Mouse (Mus musculus) spleen, postnatal 4 days (tissue): ENCODE results near the gene Psmb8.
A peak's percentile ranks its signal among the peaks of the same experiment; 100 is the strongest.

Experiments
- DNase-seq, 2 experiments: peaks; one replicate each; pipeline ENCODE4 v3.0.0; 2022; ENCODE audit warnings: low spot score in 2 of 2

Psmb8 gene

GRCm38 (mm10) chr17:34196941-34197894 lies at the start of gene Psmb8:
Gene Psmb8, plus strand, starts transcription at chr17:34197721.
- DNase-seq: peak; percentile 78 to 89

DNA sequence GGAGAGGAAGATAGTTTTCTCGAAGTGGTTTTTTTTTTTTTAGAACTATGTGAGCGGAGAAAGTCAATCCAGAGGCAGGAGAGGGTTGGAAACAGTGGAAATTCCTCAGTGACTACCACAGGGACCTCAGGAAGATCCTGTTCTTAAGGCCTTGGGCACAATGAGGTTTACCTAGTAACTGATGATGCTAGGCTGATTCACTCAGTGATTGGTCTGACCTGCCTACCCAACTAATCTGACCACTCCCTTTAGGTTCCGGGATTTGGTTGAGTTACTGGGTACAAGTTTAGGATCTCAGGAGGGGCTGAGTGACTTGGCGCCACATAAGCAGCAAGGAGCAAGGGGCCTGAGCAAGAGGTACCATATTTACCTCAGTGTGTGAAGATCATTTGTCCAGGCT lies 44.6 kb upstream of the Psmb8 start, which contains the start of gene H2-DMb1:
Gene H2-DMb1 (plus strand): TSS at position 150 of the 400 bp plus-strand sequence.
- DNase-seq: no peak

DNA sequence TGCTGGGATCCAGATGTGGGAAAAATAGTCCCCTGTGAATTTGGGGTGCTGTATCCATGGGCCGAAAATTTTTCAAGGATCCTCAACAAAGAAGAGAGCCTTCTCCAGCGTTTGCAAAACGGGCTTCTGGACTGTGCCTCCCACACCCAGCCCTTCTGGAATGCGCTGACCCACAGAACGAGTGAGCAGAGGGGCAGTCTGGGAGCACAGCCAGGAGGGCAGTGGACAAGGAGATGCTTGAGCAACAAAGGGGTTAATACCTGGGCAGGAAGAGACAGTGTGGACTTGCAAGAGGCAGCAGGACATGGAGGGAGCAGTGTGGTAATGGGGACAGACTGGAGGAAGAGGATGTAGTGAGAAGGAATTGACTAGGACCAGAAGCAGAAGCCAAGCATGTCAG lies 42.0 kb upstream of the Psmb8 start:
- no peak for DNase-seq

DNA sequence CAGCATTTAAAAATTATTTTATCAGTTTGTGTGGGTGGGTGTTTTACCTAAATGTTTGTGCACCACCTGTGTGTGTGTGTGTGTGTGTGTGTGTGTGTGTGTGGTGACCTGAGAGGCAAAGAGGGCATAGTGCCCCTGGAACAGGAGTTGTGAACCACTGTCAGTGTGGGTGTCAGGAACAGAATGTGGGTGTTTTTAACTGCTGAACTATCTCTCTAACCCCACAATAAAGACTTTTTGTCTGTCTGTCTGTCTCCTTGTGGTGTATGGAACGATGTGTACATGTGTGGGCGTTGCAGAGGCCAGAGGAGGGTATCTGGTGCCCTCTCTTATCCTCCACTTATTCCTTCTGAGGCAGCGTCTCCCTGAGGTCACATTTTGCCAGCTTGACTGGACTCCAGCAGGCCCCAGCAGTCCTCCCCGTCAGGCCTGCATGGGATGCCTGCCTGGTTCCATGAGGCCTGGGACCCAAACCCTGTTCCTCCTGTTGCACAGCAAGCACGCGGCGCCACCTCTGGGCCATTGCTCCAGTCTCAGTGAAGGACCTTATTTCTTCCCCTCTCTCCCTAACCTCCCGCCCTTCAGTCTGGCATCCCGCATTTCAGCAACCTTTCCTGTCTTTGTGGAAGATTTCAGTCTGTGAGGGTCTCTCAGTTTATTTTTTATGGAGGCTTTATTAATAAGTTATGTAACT lies 33.2 kb upstream of the Psmb8 start:
- peak; percentile 51 to 74 for DNase-seq

DNA sequence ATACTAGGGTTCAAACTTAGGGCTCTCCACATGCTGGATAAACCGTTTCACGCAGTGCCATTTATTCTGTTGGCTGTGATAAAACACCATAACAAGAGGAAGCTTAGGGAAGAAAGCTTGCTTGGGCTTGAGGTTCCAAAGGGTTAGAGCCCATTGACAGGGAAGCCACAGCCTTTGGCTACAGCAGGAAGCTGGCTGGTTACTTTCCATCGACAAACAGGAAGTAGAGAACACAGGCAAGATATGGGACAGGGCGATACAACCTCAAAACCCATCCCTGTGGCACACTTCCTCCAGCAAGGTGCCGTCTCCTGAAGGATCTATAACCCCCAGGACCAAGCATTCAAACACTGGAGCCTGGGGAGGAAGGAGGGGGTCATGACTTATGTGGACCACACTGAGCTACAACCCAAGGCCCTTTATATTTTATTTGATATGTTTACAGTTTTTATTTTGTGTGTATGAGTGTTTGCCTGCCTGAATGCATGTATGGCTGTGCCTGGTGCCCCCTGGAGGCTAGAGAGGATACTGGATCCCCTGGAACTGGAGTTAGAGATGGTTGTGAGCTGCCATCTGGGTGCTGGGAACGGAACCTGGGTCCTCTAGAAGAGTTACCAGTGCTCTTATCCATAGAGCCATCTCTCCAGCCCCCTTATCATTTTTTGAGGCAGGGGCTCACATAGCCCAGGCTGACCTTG lies 32.3 kb upstream of the Psmb8 start:
- DNase-seq: no peak

DNA sequence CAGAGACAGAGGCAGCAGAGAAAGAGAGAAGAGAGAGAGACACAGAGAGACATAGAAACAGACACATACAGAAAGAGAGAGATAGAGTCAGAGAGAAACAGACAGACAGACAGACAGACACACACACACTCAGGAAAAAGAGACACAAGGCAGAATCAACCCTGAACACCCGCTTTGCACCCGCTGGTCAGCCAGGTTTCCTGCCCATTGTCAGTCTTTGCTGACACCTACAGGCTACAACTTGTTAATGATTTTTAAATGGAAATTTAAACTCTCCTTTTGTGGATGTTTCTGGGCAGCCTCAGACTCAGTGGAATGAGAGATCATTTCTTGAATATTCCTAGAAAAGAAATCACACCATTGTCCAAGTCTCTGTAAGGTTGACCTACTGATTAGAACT lies 28.2 kb upstream of the Psmb8 start:
- peak in 1 of 2 experiments; percentile 66 for DNase-seq

DNA sequence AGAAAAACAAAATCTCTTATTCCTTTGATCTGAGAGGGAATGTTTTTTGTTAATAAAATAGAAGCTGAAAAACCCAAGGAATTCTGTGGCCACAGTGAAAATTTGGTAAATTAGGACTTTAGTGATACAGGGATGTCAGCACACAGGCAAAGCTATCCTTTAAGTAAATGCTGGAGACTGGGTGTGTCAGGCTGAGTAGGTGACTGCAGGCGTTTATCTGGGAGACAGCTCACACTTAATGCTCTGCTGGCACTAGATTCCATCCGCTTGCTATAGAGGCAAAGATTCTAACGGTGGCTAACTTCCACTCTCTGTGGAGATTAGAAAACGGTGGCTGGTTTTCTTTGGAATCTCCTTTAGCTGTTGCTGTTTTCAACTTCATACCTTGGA lies 27.0 kb upstream of the Psmb8 start:
- no peak for DNase-seq

GRCm38 (mm10) chr17:34170877-34171498 lies 26.5 kb upstream of the Psmb8 start:
- DNase-seq: peak; percentile 82 to 94

- DNase-seq: no peak
These were observed 25.0 kb upstream of the Psmb8 start for GRCm38 (mm10) chr17:34172528-34172927.

DNA sequence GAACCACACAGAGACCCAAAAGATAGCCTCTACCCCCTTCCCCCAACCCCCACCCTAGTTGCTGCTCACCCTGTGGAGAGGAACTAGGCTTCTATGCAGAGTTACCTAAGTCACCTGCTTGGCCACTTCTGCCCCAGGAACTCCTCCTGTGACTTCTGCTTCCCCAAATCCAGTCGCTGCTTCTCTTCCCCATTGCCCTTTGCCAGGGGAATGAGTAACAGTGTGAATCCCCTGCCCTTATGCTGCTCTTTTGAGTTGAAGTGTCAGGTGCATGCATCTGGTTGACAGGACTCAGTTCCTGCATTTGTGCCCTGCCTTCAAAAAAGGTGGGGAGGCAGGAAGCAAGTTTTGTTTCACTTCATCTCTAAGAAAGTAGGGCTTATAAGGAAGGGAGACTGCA lies 23.4 kb upstream of the Psmb8 start:
- peak in 1 of 2 experiments; percentile 19 for DNase-seq

DNA sequence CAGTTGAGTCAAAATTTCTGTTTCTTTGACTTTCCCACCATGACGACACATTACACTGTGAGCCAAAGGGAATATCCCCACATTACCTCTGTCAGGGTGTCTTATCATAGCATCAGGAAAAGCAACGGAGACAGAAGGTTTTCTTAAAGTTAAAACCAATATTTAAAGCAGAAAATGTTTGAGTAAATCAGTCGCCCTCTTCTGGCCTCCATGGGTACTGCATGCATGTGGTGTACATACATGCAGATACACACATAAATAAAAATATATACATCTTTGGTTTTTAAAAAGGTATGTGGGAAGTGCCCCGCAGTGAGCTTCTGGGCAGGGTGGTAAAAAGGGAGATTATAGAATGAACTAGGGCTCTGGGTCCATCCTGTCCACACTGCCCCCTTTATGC lies 20.3 kb upstream of the Psmb8 start:
- DNase-seq: no peak

DNA sequence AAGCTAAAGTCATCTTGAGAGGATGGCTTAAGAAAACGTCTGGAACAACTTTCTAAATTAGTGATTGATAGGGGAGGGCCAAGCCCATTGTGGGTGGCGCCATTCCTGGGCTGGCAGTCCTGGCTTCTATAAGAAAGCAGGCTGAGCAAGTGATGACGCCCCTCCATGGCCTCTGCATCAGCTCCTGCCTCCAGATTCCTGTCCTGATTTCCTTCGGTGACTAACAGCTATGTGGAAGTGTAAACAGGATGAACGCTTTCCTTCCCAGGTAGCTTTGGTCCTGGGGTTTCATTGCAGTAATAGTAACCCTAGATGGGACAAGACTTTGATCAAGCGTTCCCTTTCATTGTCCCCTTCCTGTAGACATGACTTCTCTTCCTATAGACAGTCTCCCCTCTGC lies 18.5 kb upstream of the Psmb8 start:
- DNase-seq: no peak

- no peak for DNase-seq
These were observed 17.3 kb upstream of the Psmb8 start for GRCm38 (mm10) chr17:34179913-34180859.

DNA sequence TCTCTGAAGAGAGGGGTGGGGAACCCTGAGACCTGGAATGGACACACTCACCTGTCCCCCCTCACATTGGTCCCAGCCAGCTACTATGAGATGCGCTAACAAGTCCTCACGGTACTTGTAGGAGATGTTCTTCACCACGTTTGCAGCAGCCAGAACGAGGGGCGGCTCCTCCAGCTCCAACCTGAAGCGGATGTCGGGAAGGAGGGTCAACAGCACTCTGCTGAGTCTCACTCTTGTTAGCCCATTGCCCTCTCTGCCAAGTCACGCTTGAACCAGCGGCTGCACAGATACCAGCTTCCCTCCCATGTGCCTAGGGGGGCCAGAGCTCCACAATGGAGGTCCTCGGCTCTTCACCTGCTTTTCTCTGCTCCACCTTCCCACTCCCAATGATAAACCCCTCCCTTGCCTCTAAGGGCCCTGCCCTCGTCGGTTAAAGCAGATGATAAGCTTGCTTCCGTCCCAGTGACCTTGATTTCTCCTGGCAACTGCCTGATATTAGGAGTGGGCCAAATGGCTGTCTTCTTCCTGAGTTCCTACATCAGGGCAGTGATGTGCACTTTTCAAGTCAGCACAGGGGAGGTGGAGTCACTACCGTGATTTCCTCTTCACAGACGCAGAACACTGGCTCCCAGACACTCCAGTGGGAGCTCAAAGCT lies 13.8 kb upstream of the Psmb8 start:
- DNase-seq: no peak

- no peak for DNase-seq
These were observed 12.0 kb upstream of the Psmb8 start for GRCm38 (mm10) chr17:34185526-34185925.

DNA sequence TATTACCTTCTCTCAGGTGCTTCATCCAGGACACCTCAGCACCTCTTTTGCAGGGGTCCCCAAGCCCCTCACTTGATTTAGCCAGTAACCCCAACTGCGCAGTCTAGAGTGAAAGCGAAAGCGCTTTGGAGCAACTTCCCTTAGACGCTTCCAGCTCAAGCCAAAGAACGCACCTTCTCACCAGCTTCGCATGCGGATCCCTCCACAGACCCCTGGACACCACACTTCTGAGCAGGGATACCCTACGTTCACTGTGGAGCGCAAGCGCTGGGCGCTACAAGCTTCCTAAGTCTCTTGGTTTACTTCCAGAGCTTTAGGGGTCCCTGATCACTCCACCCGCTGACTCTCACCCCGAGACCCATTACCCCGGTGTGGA lies 10.6 kb upstream of the Psmb8 start:
- DNase-seq: no peak

- DNase-seq: peak; percentile 98 to 99
These were observed 10.1 kb upstream of the Psmb8 start, which contains the start of the genes Tap1 and Psmb9 for GRCm38 (mm10) chr17:34187261-34187916. Gene Tap1, plus strand, starts transcription at chr17:34187553. Gene Psmb9, minus strand, starts transcription at chr17:34187764.

GRCm38 (mm10) chr17:34188010-34188409 lies 9.5 kb upstream of the Psmb8 start:
- DNase-seq: peak; percentile 61 to 82

DNA sequence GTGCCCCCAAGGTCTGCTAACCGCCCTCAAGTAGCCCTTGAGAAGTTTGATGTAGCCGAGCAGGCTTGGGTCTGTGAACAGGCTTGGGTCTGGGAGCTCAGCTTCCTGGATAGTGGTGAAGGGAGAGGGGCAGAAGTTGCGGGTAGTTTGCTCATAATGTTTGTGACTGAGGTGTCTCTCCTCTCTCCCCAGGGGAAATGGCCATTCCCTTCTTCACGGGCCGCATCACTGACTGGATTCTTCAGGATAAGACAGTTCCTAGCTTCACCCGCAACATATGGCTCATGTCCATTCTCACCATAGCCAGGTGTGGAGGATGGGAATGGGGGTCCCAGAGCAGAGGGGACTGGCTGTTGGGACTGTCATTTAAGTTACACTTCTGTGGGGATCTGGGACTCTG lies 8.5 kb upstream of the Psmb8 start:
- DNase-seq: no peak
